Mouse (Mus musculus) macrophage (primary cell): ENCODE data around the gene Slc39a10. TPM values are rescaled to one million over a fixed set of nuclear protein-coding genes. Genes with fewer than 3 reads are reported as not detected.
"Not testable (repeated sequence)": the region's sequence is repeated elsewhere in the genome, so short reads cannot be mapped to it uniquely, and the experiment has no call there.

Experiments
- H3K27ac ChIP-seq: fragments of 350-480 bp; formaldehyde crosslinking; 2 replicates; pipeline ENCODE4 v1.9.0; 2021
- H3K36me3 ChIP-seq: fragments of 350-480 bp; formaldehyde crosslinking; 2 replicates; pipeline ENCODE4 v1.9.0; 2021; ENCODE audit errors: inconsistent target
- H3K4me3 ChIP-seq: fragments of 350-480 bp; formaldehyde crosslinking; 2 replicates; pipeline ENCODE4 v1.9.0; 2021; ENCODE audit errors: inconsistent target
- H3K79me2 ChIP-seq: fragments of 350-480 bp; formaldehyde crosslinking; 2 replicates; pipeline ENCODE4 v1.9.0; 2021; ENCODE audit errors: inconsistent target
- WGBS: methylation state at CpG from one replicate; pipeline ENCODE4 v1.1.7; 2026; ENCODE audit warnings: inconsistent platforms; ENCODE audit not compliant: missing documents; 5-methylcytosine and 5-hydroxymethylcytosine counted together
- polyA plus RNA-seq: library from polyadenylated mRNA; stranded (reverse); fragments of 250-400 nt; gene quantifications from 3 replicates; pipeline ENCODE4 v1.2.4, GENCODE M21; 2018; ENCODE audit warnings: inconsistent platforms

The Slc39a10 gene
- polyA plus RNA-seq, 1 experiment from 2014 or later: 20.8 TPM

- Histone ChIP-seq H3K4me3 (peak overlapping the region; percentile 47), H3K27ac (peak overlapping the region; percentile 66), H3K36me3 (no peaks in the 10 kb centered on the region), H3K79me2 (peaks cover 24% of the 10 kb centered on the region)
- 2% methylated on average over 73 of the region's 75 CpGs for WGBS
Measured at GRCm38 (mm10) chr1:46852600-46853272, 39.9 kb downstream of the Slc39a10 start.

GRCm38 (mm10) chr1:46852216-46852599 is 40.4 kb downstream of the Slc39a10 start:
- Histone ChIP-seq H3K36me3 (no peaks in the 10 kb centered on the region), H3K79me2 (peaks cover 24% of the 10 kb centered on the region), H3K27ac (peak overlapping the region; percentile 66), H3K4me3 (peak overlapping the region; percentile 47)
- 6% methylated on average over 4 of the region's 4 CpGs for WGBS

GRCm38 (mm10) chr1:46851586-46851985 is 41.1 kb downstream of the Slc39a10 start:
- no peaks in the 10 kb centered on the region for H3K36me3 ChIP-seq
- H3K79me2 ChIP-seq: peaks cover 24% of the 10 kb centered on the region
- H3K4me3 ChIP-seq: peak overlapping the region; percentile 47; the same call in 1 of the 2 replicates
- H3K27ac ChIP-seq: 0 out of 2 replicates have a peak overlapping the region, but pooled peaks have one; percentile 66
- WGBS: 17% methylated on average over 4 of the region's 4 CpGs

GRCm38 (mm10) chr1:46849758-46850157 is 42.9 kb downstream of the Slc39a10 start:
- no peak overlapping the region for H3K27ac ChIP-seq
- peaks cover 24% of the 10 kb centered on the region for H3K79me2 ChIP-seq
- 89% methylated on average over 1 of the region's 1 CpGs for WGBS
- H3K36me3 ChIP-seq: no peaks in the 10 kb centered on the region
- H3K4me3 ChIP-seq: no peak overlapping the region

GRCm38 (mm10) chr1:46845221-46845620 is 47.4 kb downstream of the Slc39a10 start:
- peaks cover under 1% of the 10 kb centered on the region; the same call in 1 of the 2 replicates for H3K79me2 ChIP-seq
- WGBS: 89% methylated on average over 5 of the region's 5 CpGs
- no peak overlapping the region for H3K4me3 ChIP-seq
- H3K36me3 ChIP-seq: no peaks in the 10 kb centered on the region
- H3K27ac ChIP-seq: no peak overlapping the region

- Histone ChIP-seq H3K4me3 (no peak overlapping the region), H3K79me2 (no peaks in the 10 kb centered on the region), H3K36me3 (no peaks in the 10 kb centered on the region), H3K27ac (no peak overlapping the region)
- WGBS: 88% methylated on average over 2 of the region's 2 CpGs
Measured at GRCm38 (mm10) chr1:46844281-46844680, 48.4 kb downstream of the Slc39a10 start.

GRCm38 (mm10) chr1:46843406-46843805 is 49.2 kb downstream of the Slc39a10 start:
- Histone ChIP-seq H3K36me3 (no peaks in the 10 kb centered on the region), H3K79me2 (no peaks in the 10 kb centered on the region), H3K4me3 (no peak overlapping the region), H3K27ac (no peak overlapping the region)
- 69% methylated on average over 4 of the region's 4 CpGs for WGBS

GRCm38 (mm10) chr1:46831927-46832326 is 60.7 kb downstream of the Slc39a10 start:
- Histone ChIP-seq H3K27ac (no peak overlapping the region), H3K36me3 (peaks cover 9% of the 10 kb centered on the region; the same call in 1 of the 2 replicates), H3K4me3 (no peak overlapping the region), H3K79me2 (no peaks in the 10 kb centered on the region)
- WGBS: 55% methylated on average over 5 of the region's 5 CpGs

GRCm38 (mm10) chr1:46830066-46830843 is 62.4 kb downstream of the Slc39a10 start:
- WGBS: 95% methylated on average over 2 of the region's 2 CpGs
- Histone ChIP-seq H3K79me2 (no peaks in the 10 kb centered on the region), H3K36me3 (peaks cover 7% of the 10 kb centered on the region; the same call in 1 of the 2 replicates), H3K4me3 (no peak overlapping the region), H3K27ac (no peak overlapping the region)

- H3K79me2 ChIP-seq: no peaks in the 10 kb centered on the region
- no peak overlapping the region for H3K27ac ChIP-seq
- H3K36me3 ChIP-seq: no peaks in the 10 kb centered on the region; the same call in 1 of the 2 replicates
- H3K4me3 ChIP-seq: no peak overlapping the region
- WGBS: 53% methylated on average over 4 of the region's 4 CpGs
Measured at GRCm38 (mm10) chr1:46822256-46822972, 70.2 kb downstream of the Slc39a10 start.

- Histone ChIP-seq H3K79me2 (no peaks in the 10 kb centered on the region), H3K36me3 (no peaks in the 10 kb centered on the region; the same call in 1 of the 2 replicates), H3K27ac (no peak overlapping the region), H3K4me3 (no peak overlapping the region)
- WGBS: 100% methylated on average over 2 of the region's 5 CpGs
Measured at GRCm38 (mm10) chr1:46817934-46818333, 74.7 kb downstream of the Slc39a10 start.

- H3K4me3 ChIP-seq, H3K79me2 ChIP-seq, H3K36me3 ChIP-seq, H3K27ac ChIP-seq: not testable (repeated sequence)
- WGBS: 88% methylated on average over 3 of the region's 4 CpGs
Measured at GRCm38 (mm10) chr1:46808630-46809029, 84.0 kb downstream of the Slc39a10 start.

- Histone ChIP-seq H3K27ac (no peak overlapping the region), H3K36me3 (no peaks in the 10 kb centered on the region), H3K79me2 (no peaks in the 10 kb centered on the region), H3K4me3 (no peak overlapping the region)
- 69% methylated on average over 1 of the region's 1 CpGs for WGBS
Measured at GRCm38 (mm10) chr1:46805074-46805473, 87.6 kb downstream of the Slc39a10 start.

GRCm38 (mm10) chr1:46782227-46782626 is 110.4 kb downstream of the Slc39a10 start:
- H3K4me3 ChIP-seq, H3K79me2 ChIP-seq, H3K36me3 ChIP-seq, H3K27ac ChIP-seq: not testable (repeated sequence)
- WGBS: 78% methylated on average over 4 of the region's 4 CpGs
